Mouse (Mus musculus) CH12.LX (cell line): ENCODE measurements around the gene Adad2. TPM values are rescaled to one million over a fixed set of nuclear protein-coding genes. Genes with fewer than 3 reads are reported as not detected.

Experiments used
- DNase-seq: peaks from one replicate; pipeline ENCODE4 v3.0.0-alpha.2; 2013; ENCODE audit errors: extremely low read depth
- H3K27ac ChIP-seq: 2 replicates; pipeline ENCODE4 v1.5.1; 2012; ENCODE audit warnings: low read depth, mild to moderate bottlenecking, control low read depth, moderate library complexity; ENCODE audit not compliant: insufficient read depth
- H3K27me3 ChIP-seq: replicated peaks from 2 replicates; pipeline ENCODE3; 2012; ENCODE audit warnings: inconsistent platforms
- H3K36me3 ChIP-seq, 2 experiments: replicated peaks in 1 of 2; 2 replicates each; pipeline versions ENCODE3 to v1.6.1; 2012; ENCODE audit warnings: inconsistent platforms in 1 of 2, low read length in 1 of 2, mild to moderate bottlenecking in 1 of 2, mixed read lengths in 1 of 2, moderate library complexity in 1 of 2; ENCODE audit not compliant: control insufficient read depth in 1 of 2, insufficient read depth in 1 of 2
- H3K4me1 ChIP-seq, 2 experiments: 2 replicates each; pipeline ENCODE4 v1.6.1; 2012; ENCODE audit warnings: inconsistent platforms in 1 of 2, moderate library complexity in 1 of 2; ENCODE audit not compliant: insufficient read depth in 2 of 2, control insufficient read depth in 1 of 2
- H3K4me2 ChIP-seq: 2 replicates; pipeline ENCODE4 v1.6.1; 2012; ENCODE audit warnings: low read depth, mild to moderate bottlenecking, control low read depth; ENCODE audit not compliant: poor library complexity, insufficient read depth, severe bottlenecking
- H3K4me3 ChIP-seq, 3 experiments: fragments of 150-350 bp in 1 of 3; sonication (generic) in 1 of 3; replicated peaks in 1 of 3; 2 replicates each; pipeline versions ENCODE3 to v1.5.1; 2011 to 2012; ENCODE audit warnings: low read depth in 2 of 3, low read length in 2 of 3, mild to moderate bottlenecking in 2 of 3, moderate library complexity in 2 of 3, control low read depth in 1 of 3, improper control_type of control experiment in 1 of 3, inconsistent platforms in 1 of 3, mixed read lengths in 1 of 3; ENCODE audit not compliant: poor library complexity in 1 of 3
- H3K79me2 ChIP-seq: replicated peaks from 2 replicates; pipeline ENCODE4 v1.6.1; 2012; ENCODE audit warnings: mild to moderate bottlenecking, moderate library complexity; ENCODE audit not compliant: control insufficient read depth, poor library complexity, insufficient read depth, severe bottlenecking; ENCODE audit errors: extremely low read depth
- H3K9ac ChIP-seq: 2 replicates; pipeline ENCODE4 v1.6.1; 2012; ENCODE audit warnings: low read depth, mild to moderate bottlenecking, control low read depth, moderate library complexity; ENCODE audit not compliant: insufficient read depth
- H3K9me3 ChIP-seq: replicated peaks from 2 replicates; pipeline ENCODE3; 2012; ENCODE audit warnings: low read length, inconsistent platforms, mixed read lengths
- CHD2 ChIP-seq: IDR thresholded peaks from 2 replicates; pipeline ENCODE4 v1.6.1; 2011; ENCODE audit warnings: low read length, improper control_type of control experiment
- E2F4 ChIP-seq: IDR thresholded peaks from 2 replicates; pipeline ENCODE4 v1.6.1; 2011; ENCODE audit warnings: low read depth, low read length, improper control_type of control experiment; ENCODE audit not compliant: insufficient replicate concordance
- IRF4 ChIP-seq: IDR thresholded peaks from 2 replicates; pipeline ENCODE4 v1.6.1; 2014; ENCODE audit warnings: low read depth, mild to moderate bottlenecking, inconsistent platforms, low read length, improper control_type of control experiment
- JUN ChIP-seq: IDR thresholded peaks from 2 replicates; pipeline ENCODE4 v1.6.1; 2011; ENCODE audit warnings: low read depth, mild to moderate bottlenecking, low read length, improper control_type of control experiment, moderate library complexity; ENCODE audit not compliant: insufficient read depth
- JUND ChIP-seq: conservative IDR thresholded peaks from 2 replicates; pipeline ENCODE4 v1.6.1; 2011; ENCODE audit warnings: low read depth, low read length, improper control_type of control experiment
- KAT2A ChIP-seq: IDR thresholded peaks from 2 replicates; pipeline ENCODE4 v1.6.1; 2012; ENCODE audit warnings: low read length, improper control_type of control experiment, inconsistent platforms; ENCODE audit not compliant: insufficient replicate concordance
- MAFK ChIP-seq: IDR thresholded peaks from 2 replicates; pipeline ENCODE4 v1.6.1; 2011; ENCODE audit warnings: low read length, improper control_type of control experiment; ENCODE audit not compliant: insufficient replicate concordance
- MEF2A ChIP-seq: IDR thresholded peaks from 2 replicates; pipeline ENCODE4 v1.6.1; 2014; ENCODE audit warnings: low read depth, mild to moderate bottlenecking, inconsistent platforms, low read length, improper control_type of control experiment, borderline replicate concordance
- MXI1 ChIP-seq: IDR thresholded peaks from 2 replicates; pipeline ENCODE4 v1.6.1; 2011; ENCODE audit warnings: mild to moderate bottlenecking, low read depth, low read length, improper control_type of control experiment
- MYC ChIP-seq: IDR thresholded peaks from 2 replicates; pipeline ENCODE4 v1.6.1; 2011; ENCODE audit warnings: low read depth, mild to moderate bottlenecking, improper control_type of control experiment, low read length
- NELFE ChIP-seq: IDR thresholded peaks from 2 replicates; pipeline ENCODE4 v1.6.1; 2011; ENCODE audit warnings: low read depth, low read length, improper control_type of control experiment
- PAX5 ChIP-seq: IDR thresholded peaks from 2 replicates; pipeline ENCODE4 v1.6.1; 2012; ENCODE audit warnings: low read length, inconsistent platforms, mixed read lengths
- SIN3A ChIP-seq: IDR thresholded peaks from 2 replicates; pipeline ENCODE4 v1.6.1; 2012; ENCODE audit warnings: low read length, improper control_type of control experiment, inconsistent platforms
- TBP ChIP-seq: conservative IDR thresholded peaks from 2 replicates; pipeline ENCODE4 v1.6.1; 2011; ENCODE audit warnings: low read depth, low read length, improper control_type of control experiment
- TCF12 ChIP-seq: IDR thresholded peaks from 2 replicates; pipeline ENCODE4 v1.6.1; 2014; ENCODE audit warnings: low read depth, mild to moderate bottlenecking, inconsistent platforms, low read length, improper control_type of control experiment
- USF1 ChIP-seq: IDR thresholded peaks from 2 replicates; pipeline ENCODE4 v1.6.1; 2014; ENCODE audit warnings: low read depth, mild to moderate bottlenecking, inconsistent platforms, low read length, improper control_type of control experiment
- ZMIZ1 ChIP-seq: IDR thresholded peaks from 2 replicates; pipeline ENCODE4 v1.6.1; 2012; ENCODE audit warnings: low read depth, mild to moderate bottlenecking, inconsistent platforms, low read length, improper control_type of control experiment
- dilution Hi-C: fragments of 300-500 bp; cut with MboI; formaldehyde crosslinking; loops from 2 replicates; pipeline ENCODE4 v1.14.3; 2020; ENCODE audit warnings: low sequenced_read_pairs; ENCODE audit not compliant: extremely low pct_unique_long_range_greater_than_20kb, extremely low pct_ligation_motif_present
- in situ Hi-C: fragments of 300-500 bp; cut with MboI; formaldehyde crosslinking; loops from 3 replicates; pipeline ENCODE4 v1.14.3; 2019; ENCODE audit warnings: low sequenced_read_pairs, low pct_ligation_motif_present, low pct_unique_long_range_greater_than_20kb, mixed read lengths
- polyA plus RNA-seq: library from polyadenylated mRNA; unstranded; fragments of >175 nt; gene quantifications from 2 replicates; pipeline ENCODE4 v1.2.1, GENCODE M21; 2012; ENCODE audit warnings: low read depth; ENCODE audit not compliant: insufficient read length
- total RNA-seq, 2 experiments: library from RNA; depleted of rRNA; stranded (reverse); fragments of 300-350 nt in 1 of 2; fragments of >200 nt in 1 of 2; gene quantifications; 2 replicates each; pipeline ENCODE4 v1.2.3; 2012 to 2014

The Adad2 gene
- total and polyA plus RNA-seq, 3 experiments = not detected

DNA sequence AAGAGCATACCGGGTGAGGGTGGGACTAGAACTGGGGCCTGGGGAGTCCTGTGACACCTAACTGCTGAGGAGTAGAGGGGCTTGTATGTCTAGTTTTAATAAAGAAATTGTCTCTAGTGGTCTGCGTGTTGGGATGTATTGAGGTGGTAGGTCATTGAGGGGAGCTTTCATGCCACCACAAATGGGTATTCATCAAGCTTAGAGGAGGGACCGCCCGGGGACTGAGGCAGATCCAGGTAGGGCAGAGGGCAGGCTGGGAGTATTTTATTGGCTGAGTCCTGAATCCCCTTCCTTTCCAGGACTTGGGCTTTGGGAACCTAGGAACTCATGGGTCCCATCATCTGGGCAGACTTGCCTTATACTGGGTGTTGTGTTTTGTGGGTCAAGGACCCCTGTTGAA lies 4.3 kb downstream of the Adad2 start:
- no peak overlapping the region for H3K27ac ChIP-seq
- H3K4me2 ChIP-seq = no peak overlapping the region
- dilution Hi-C loops (no loop called here), in situ Hi-C loops (loop anchor here (5.0 kb wide), 1 partner anchor 180 kb away; no protein-coding TSS in a partner anchor)
- no peak overlapping the region for H3K4me3 ChIP-seq
- H3K9me3 ChIP-seq = peaks cover 5% of the 10 kb centered on the region
- peaks cover 83% of the 10 kb centered on the region for H3K27me3 ChIP-seq
- no peaks in the 10 kb centered on the region for H3K79me2 ChIP-seq
- TF ChIP-seq TCF12 = no peak
- TF ChIP-seq MEF2A = no peak
- TF ChIP-seq TBP = no peak
- no peak for TF ChIP-seq MYC
- TF ChIP-seq ZMIZ1 = no peak
- no peak for TF ChIP-seq JUND
- no peak for TF ChIP-seq USF1
- TF ChIP-seq NELFE = no peak
- TF ChIP-seq MXI1 = no peak
- no peak for TF ChIP-seq SIN3A
- TF ChIP-seq KAT2A = no peak
- no peak for TF ChIP-seq IRF4
- no peak for TF ChIP-seq PAX5
- no peak for TF ChIP-seq JUN
- TF ChIP-seq CHD2 = no peak
- no peak for DNase-seq
- H3K36me3 ChIP-seq = no peaks in the 10 kb centered on the region
- H3K4me1 ChIP-seq = peaks cover 13% of the 10 kb centered on the region in 2 experiments
- no peak overlapping the region for H3K9ac ChIP-seq

DNA sequence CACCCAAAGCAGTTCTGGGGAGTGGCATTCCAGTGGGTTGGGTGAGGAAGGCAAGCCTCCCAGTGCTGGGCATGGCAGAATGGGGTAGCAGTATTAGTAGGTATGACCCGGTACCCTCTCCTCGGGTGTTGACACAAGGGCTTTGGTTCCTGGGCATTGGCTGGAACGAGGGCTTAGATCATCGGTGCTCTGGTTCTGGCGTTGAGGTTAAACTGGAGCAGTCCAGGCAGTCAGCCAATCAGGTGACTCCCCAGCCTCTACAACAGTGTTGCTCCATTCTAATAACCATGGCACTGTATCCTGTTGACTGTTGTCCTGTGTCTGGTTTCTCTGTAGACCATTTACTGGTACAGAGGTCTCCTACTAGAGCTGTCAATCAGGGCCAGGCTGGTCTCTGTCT lies 5.0 kb downstream of the Adad2 start:
- peaks cover 82% of the 10 kb centered on the region for H3K27me3 ChIP-seq
- H3K79me2 ChIP-seq = no peaks in the 10 kb centered on the region
- no peak overlapping the region for H3K9ac ChIP-seq
- peaks cover 13% of the 10 kb centered on the region in 2 experiments for H3K4me1 ChIP-seq
- H3K4me3 ChIP-seq = no peak overlapping the region
- no peaks in the 10 kb centered on the region for H3K36me3 ChIP-seq
- in situ Hi-C loops (loop anchor here (5.0 kb wide), 1 partner anchor 180 kb away; no protein-coding TSS in a partner anchor), dilution Hi-C loops (no loop called here)
- DNase-seq = no peak
- TF ChIP-seq MAFK (no peak), E2F4 (no peak), CHD2 (no peak)
- peaks cover 1% of the 10 kb centered on the region for H3K9me3 ChIP-seq
- no peak overlapping the region for H3K27ac ChIP-seq
- H3K4me2 ChIP-seq = no peak overlapping the region
